Comparison of ENCODE assay signal across 9 mouse cellular contexts in genomic region chr1:189627976-189628768, GRCm38 (mm10). TPM values are rescaled to one million over a fixed set of nuclear protein-coding genes. Genes with fewer than 3 reads are reported as not detected.
DNase-seq lines count a peak whose midpoint lies in the region; ATAC-seq lines count a peak whose summit lies in the region.
"Had no signal": no experiment of that assay in that cellular context is flagged by ENCODE, and none has a peak within 500 bp of the region (broad histone marks: within the 10 kb centered on the region; RNA-seq: fewer than 3 reads in every experiment).

No protein-coding gene starts in this region.

- H3K4me1 ChIP-seq in heart, embryonic 10.5 days, result no peaks in the 10 kb centered on the region
- H3K4me1 ChIP-seq in heart, embryonic 16.5 days (ENCODE audit: control insufficient read depth, insufficient read depth, low read length), result no peaks in the 10 kb centered on the region
- no peaks in the 10 kb centered on the region for H3K4me1 ChIP-seq in midbrain, embryonic 14.5 days (ENCODE audit: control insufficient read depth, insufficient read depth, low read length)

- H3K27ac ChIP-seq in heart, embryonic 10.5 days, result no peak overlapping the region
- H3K27ac ChIP-seq in heart, embryonic 16.5 days (ENCODE audit: low read length), result no peak overlapping the region
- H3K27ac ChIP-seq in midbrain, embryonic 14.5 days (replicated peaks; ENCODE audit: low read depth, low read length), result no peak overlapping the region

- no peaks in the 10 kb centered on the region for H3K36me3 ChIP-seq in heart, embryonic 10.5 days
- no peaks in the 10 kb centered on the region for H3K36me3 ChIP-seq in heart, embryonic 16.5 days (ENCODE audit: control insufficient read depth, insufficient read depth)
- H3K36me3 ChIP-seq in midbrain, embryonic 14.5 days (ENCODE audit: control insufficient read depth, insufficient read depth, low read length), result no peaks in the 10 kb centered on the region

- H3K27me3 ChIP-seq in heart, embryonic 10.5 days (ENCODE audit: insufficient read depth, poor library complexity, severe bottlenecking), result no peaks in the 10 kb centered on the region
- H3K27me3 ChIP-seq in heart, embryonic 16.5 days (ENCODE audit: control insufficient read depth, insufficient read depth, low read length), result no peaks in the 10 kb centered on the region
- H3K27me3 ChIP-seq in midbrain, embryonic 14.5 days (ENCODE audit: control insufficient read depth, insufficient read depth, low read length), result no peaks in the 10 kb centered on the region

- peak; percentile 97 for DNase-seq in heart, adult 11 months
- DNase-seq in heart, embryonic 10.5 days (ENCODE audit: low spot score), result no peak
- peak; percentile 37 for DNase-seq in MEL-GATA-1-ER (ENCODE audit: extremely low read depth, low read depth)
- peak; percentile 74 to 82 for DNase-seq in cerebellum, postnatal 4 days (ENCODE audit: low spot score in 2 of 2)
- peak; percentile 75 to 80 for DNase-seq in layer of hippocampus, postnatal 10 days (ENCODE audit: low spot score in 2 of 2)
- peak; percentile 86 for DNase-seq in midbrain, embryonic 14.5 days
- peak; percentile 81 for DNase-seq in testis, postnatal 10 days (ENCODE audit: low spot score)

- WGBS in heart, embryonic 10.5 days, result 60% methylated on average over 9 of the region's 9 CpGs
- 52% methylated on average over 9 of the region's 9 CpGs for WGBS in heart, embryonic 16.5 days
- WGBS in midbrain, embryonic 14.5 days, result 81% methylated on average over 9 of the region's 9 CpGs

- H3K9me3 ChIP-seq in heart, embryonic 10.5 days, result no peaks in the 10 kb centered on the region
- H3K9me3 ChIP-seq in heart, embryonic 16.5 days (replicated peaks; ENCODE audit: control insufficient read depth, low read length), result no peaks in the 10 kb centered on the region
- H3K9me3 ChIP-seq in midbrain, embryonic 14.5 days (ENCODE audit: control insufficient read depth, low read length), result no peaks in the 10 kb centered on the region

- H3K4me2 ChIP-seq in heart, embryonic 16.5 days (ENCODE audit: low read depth, low read length), result no peak overlapping the region
- no peak overlapping the region for H3K4me2 ChIP-seq in midbrain, embryonic 14.5 days (ENCODE audit: low read length)

- no peak overlapping the region for H3K4me3 ChIP-seq in heart, embryonic 10.5 days
- no peak overlapping the region for H3K4me3 ChIP-seq in heart, embryonic 16.5 days (ENCODE audit: low read length)
- no peak overlapping the region for H3K4me3 ChIP-seq in midbrain, embryonic 14.5 days (replicated peaks; ENCODE audit: low read depth, low read length)
- H3K4me3 ChIP-seq: erythroblast, embryonic 14.5 days had no signal

- H3K9ac ChIP-seq in heart, embryonic 16.5 days (ENCODE audit: low read length), result no peak overlapping the region
- H3K9ac ChIP-seq in midbrain, embryonic 14.5 days (replicated peaks; ENCODE audit: low read length), result no peak overlapping the region

- 0 out of 2 replicates have a peak, but pooled peaks have one; percentile 28 for ATAC-seq in heart, embryonic 16.5 days (replicated peaks; ENCODE audit: extremely low read depth, insufficient read depth, low FRiP score)
- no peak for ATAC-seq in midbrain, embryonic 14.5 days (ENCODE audit: low FRiP score, low TSS enrichment)

RNA-seq across cellular contexts. Expression of gene Cenpf, which starts 59.7 kb away (rescaled TPM):
- 62.7 and 71.3 TPM in 2 replicates for polyA plus RNA-seq in heart, embryonic 10.5 days (2016; fragmentation: Nextera tagmentation; extraction: Ambion mirVana)
- 63.4 and 65.6 TPM in 2 replicates for polyA plus RNA-seq in heart, embryonic 16.5 days (2015; fragmentation: Nextera tagmentation; extraction: Ambion mirVana)
- 1 to 10 TPM; 4.5 to 5.9 TPM for total RNA-seq in layer of hippocampus, postnatal 10 days (2021)
- polyA plus RNA-seq in midbrain, embryonic 14.5 days (2014; fragmentation: Nextera tagmentation; extraction: Ambion mirVana), result 13.3 and 27.3 TPM in 2 replicates
